Mouse (Mus musculus): ENCODE measurements around the gene Zmiz2. TPM values are rescaled to one million over a fixed set of nuclear protein-coding genes. Genes with fewer than 3 reads are reported as not detected.
A peak's percentile ranks its signal among the peaks of the same experiment; 100 is the strongest.

Zmiz2 gene
- polyA plus RNA-seq (2012; rRNA removed) = 34.1 and 47.4 TPM in 2 replicates
- 12.4 and 12.9 TPM in 2 replicates for polyA plus RNA-seq (2014; fragmentation: Nextera tagmentation; extraction: Ambion mirVana)

- peak within 1 kb of the TSS; percentile 86 for H3K27ac ChIP-seq (replicated peaks; ENCODE audit: low read depth, low read length)
- H3K4me3 ChIP-seq (replicated peaks; ENCODE audit: low read length) = peak within 1 kb of the TSS; percentile 81
- DNase-seq (ENCODE audit: low spot score) (peak; percentile 88), ATAC-seq (ENCODE audit: low FRiP score, low read depth) (peak; percentile 98)
- H3K4me1 ChIP-seq (ENCODE audit: control insufficient read depth, insufficient read depth, low read length) = 0 out of 2 replicates have a peak, but pooled peaks cover 7% of the 10 kb centered on the region
- peak; percentile 62; the same call in 1 of the 2 replicates for TF ChIP-seq POLR2A (IDR thresholded peaks at IDR 0.05; ENCODE audit: borderline replicate concordance, extremely low read depth, insufficient read depth, insufficient read length)
- no peaks in the 10 kb centered on the region for H3K27me3 ChIP-seq (ENCODE audit: control insufficient read depth, insufficient read depth, low read length)
- peaks cover 14% of the 10 kb centered on the region for H3K36me3 ChIP-seq (ENCODE audit: control insufficient read depth, insufficient read depth, low read length)
- H3K4me2 ChIP-seq (replicated peaks; ENCODE audit: low read depth, low read length, severe bottlenecking) = peak within 1 kb of the TSS; percentile 92
- peak within 1 kb of the TSS; percentile 75 for H3K9ac ChIP-seq (ENCODE audit: low read depth, low read length, severe bottlenecking)
- WGBS = 8% methylated on average over 38 of the region's 60 CpGs
- H3K9me3 ChIP-seq (ENCODE audit: control insufficient read depth, low read length) = no peaks in the 10 kb centered on the region
Measured at GRCm38 (mm10) chr11:6388726-6389413, at the start of gene Zmiz2. Gene Zmiz2 (plus strand): TSS chr11:6389074.

- no peak for TF ChIP-seq POLR2A (IDR thresholded peaks at IDR 0.05; ENCODE audit: borderline replicate concordance, extremely low read depth, insufficient read depth, insufficient read length)
- Histone ChIP-seq H3K27ac (replicated peaks; ENCODE audit: low read depth, low read length) (no peak overlapping the region), H3K9ac (ENCODE audit: low read depth, low read length, severe bottlenecking) (no peak overlapping the region), H3K36me3 (ENCODE audit: control insufficient read depth, insufficient read depth, low read length) (peaks cover 95% of the 10 kb centered on the region), H3K4me3 (replicated peaks; ENCODE audit: low read length) (no peak overlapping the region), H3K9me3 (ENCODE audit: control insufficient read depth, low read length) (no peaks in the 10 kb centered on the region), H3K4me1 (ENCODE audit: control insufficient read depth, insufficient read depth, low read length) (no peaks in the 10 kb centered on the region), H3K27me3 (ENCODE audit: control insufficient read depth, insufficient read depth, low read length) (no peaks in the 10 kb centered on the region), H3K4me2 (replicated peaks; ENCODE audit: low read depth, low read length, severe bottlenecking) (no peak overlapping the region)
- no peak for ATAC-seq (ENCODE audit: low FRiP score, low read depth)
- 92% methylated on average over 4 of the region's 4 CpGs for WGBS
- no peak for DNase-seq (ENCODE audit: low spot score)
Measured at GRCm38 (mm10) chr11:6345956-6346355, 42.9 kb upstream of the Zmiz2 start.

DNA sequence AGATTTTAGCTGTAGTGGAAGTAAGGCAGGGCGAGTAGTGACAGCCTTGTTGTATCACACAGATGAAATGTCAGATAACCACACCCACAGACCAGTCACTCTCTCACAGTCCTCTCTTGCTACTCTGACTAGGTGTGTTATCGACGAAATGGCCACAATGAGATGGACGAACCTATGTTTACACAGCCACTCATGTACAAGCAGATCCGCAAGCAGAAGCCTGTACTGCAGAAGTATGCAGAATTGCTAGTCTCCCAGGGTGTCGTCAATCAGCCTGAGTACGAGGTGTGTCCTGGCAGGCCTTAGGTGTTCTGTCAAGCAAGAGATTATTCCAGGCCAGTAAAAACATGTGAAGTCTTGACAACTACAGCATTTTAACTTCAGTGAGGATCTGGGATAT is 41.9 kb upstream of the Zmiz2 start:
- no peak overlapping the region for H3K4me2 ChIP-seq (replicated peaks; ENCODE audit: low read depth, low read length, severe bottlenecking)
- ATAC-seq (ENCODE audit: low FRiP score, low read depth) (no peak), DNase-seq (ENCODE audit: low spot score) (peak; percentile 11)
- no peak for TF ChIP-seq POLR2A (IDR thresholded peaks at IDR 0.05; ENCODE audit: borderline replicate concordance, extremely low read depth, insufficient read depth, insufficient read length)
- no peak overlapping the region for H3K4me3 ChIP-seq (replicated peaks; ENCODE audit: low read length)
- 86% methylated on average over 7 of the region's 7 CpGs for WGBS
- H3K4me1 ChIP-seq (ENCODE audit: control insufficient read depth, insufficient read depth, low read length) = no peaks in the 10 kb centered on the region
- no peaks in the 10 kb centered on the region for H3K27me3 ChIP-seq (ENCODE audit: control insufficient read depth, insufficient read depth, low read length)
- H3K9me3 ChIP-seq (ENCODE audit: control insufficient read depth, low read length) = no peaks in the 10 kb centered on the region
- no peak overlapping the region for H3K9ac ChIP-seq (ENCODE audit: low read depth, low read length, severe bottlenecking)
- H3K27ac ChIP-seq (replicated peaks; ENCODE audit: low read depth, low read length) = no peak overlapping the region
- peaks cover 91% of the 10 kb centered on the region for H3K36me3 ChIP-seq (ENCODE audit: control insufficient read depth, insufficient read depth, low read length)

DNA sequence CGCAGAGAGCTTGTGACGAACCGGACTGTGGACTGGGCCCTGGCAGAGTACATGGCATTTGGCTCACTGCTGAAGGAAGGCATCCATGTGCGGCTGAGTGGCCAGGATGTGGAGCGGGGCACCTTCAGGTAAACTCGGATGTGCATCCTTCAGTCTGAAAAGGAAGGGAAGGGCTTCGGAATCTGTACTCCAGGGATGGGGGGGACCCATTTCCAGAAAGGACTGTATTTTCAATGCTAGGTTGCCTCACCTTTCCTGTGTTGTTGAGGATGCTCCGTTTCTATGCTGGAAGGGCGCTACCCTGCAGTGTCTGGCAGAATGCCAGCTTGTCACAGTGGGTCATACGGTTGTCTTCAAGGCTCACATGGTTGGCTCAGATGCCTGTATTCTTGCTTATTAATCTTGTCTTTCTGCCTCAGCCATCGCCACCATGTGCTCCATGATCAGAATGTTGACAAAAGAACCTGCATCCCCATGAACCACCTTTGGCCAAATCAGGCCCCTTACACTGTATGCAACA is 40.1 kb upstream of the Zmiz2 start:
- H3K4me1 ChIP-seq (ENCODE audit: control insufficient read depth, insufficient read depth, low read length) = no peaks in the 10 kb centered on the region
- no peak overlapping the region for H3K9ac ChIP-seq (ENCODE audit: low read depth, low read length, severe bottlenecking)
- no peak overlapping the region for H3K4me2 ChIP-seq (replicated peaks; ENCODE audit: low read depth, low read length, severe bottlenecking)
- no peaks in the 10 kb centered on the region for H3K27me3 ChIP-seq (ENCODE audit: control insufficient read depth, insufficient read depth, low read length)
- H3K36me3 ChIP-seq (ENCODE audit: control insufficient read depth, insufficient read depth, low read length) = peaks cover 91% of the 10 kb centered on the region
- ATAC-seq (ENCODE audit: low FRiP score, low read depth) (no peak), DNase-seq (ENCODE audit: low spot score) (no peak)
- H3K27ac ChIP-seq (replicated peaks; ENCODE audit: low read depth, low read length) = no peak overlapping the region
- no peak overlapping the region for H3K4me3 ChIP-seq (replicated peaks; ENCODE audit: low read length)
- no peaks in the 10 kb centered on the region for H3K9me3 ChIP-seq (ENCODE audit: control insufficient read depth, low read length)
- no peak for TF ChIP-seq POLR2A (IDR thresholded peaks at IDR 0.05; ENCODE audit: borderline replicate concordance, extremely low read depth, insufficient read depth, insufficient read length)
- 92% methylated on average over 11 of the region's 11 CpGs for WGBS

DNA sequence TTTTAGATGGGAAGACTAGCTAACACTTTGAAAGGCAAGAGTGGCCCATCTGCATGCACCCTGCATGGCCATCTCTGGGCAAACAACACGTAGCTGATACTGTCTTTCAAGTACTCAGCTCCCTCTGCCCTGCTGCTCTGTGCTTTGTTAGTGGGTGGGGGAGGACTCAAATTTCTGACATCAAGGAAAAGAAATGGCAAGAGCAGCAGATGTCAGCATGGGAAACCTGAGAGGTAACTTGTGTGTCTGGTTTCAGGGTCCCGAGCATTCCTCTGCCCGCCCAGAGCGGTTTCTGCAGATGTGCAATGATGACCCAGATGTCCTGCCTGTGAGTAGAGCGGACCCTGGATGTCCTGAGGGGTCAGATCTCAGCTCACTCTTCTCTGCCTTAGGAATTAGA is 39.3 kb upstream of the Zmiz2 start:
- H3K9me3 ChIP-seq (ENCODE audit: control insufficient read depth, low read length) = no peaks in the 10 kb centered on the region
- H3K36me3 ChIP-seq (ENCODE audit: control insufficient read depth, insufficient read depth, low read length) = peaks cover 85% of the 10 kb centered on the region
- H3K4me2 ChIP-seq (replicated peaks; ENCODE audit: low read depth, low read length, severe bottlenecking) = no peak overlapping the region
- no peaks in the 10 kb centered on the region for H3K27me3 ChIP-seq (ENCODE audit: control insufficient read depth, insufficient read depth, low read length)
- H3K4me3 ChIP-seq (replicated peaks; ENCODE audit: low read length) = no peak overlapping the region
- ATAC-seq (ENCODE audit: low FRiP score, low read depth) (no peak), DNase-seq (ENCODE audit: low spot score) (no peak)
- no peak overlapping the region for H3K27ac ChIP-seq (replicated peaks; ENCODE audit: low read depth, low read length)
- no peaks in the 10 kb centered on the region for H3K4me1 ChIP-seq (ENCODE audit: control insufficient read depth, insufficient read depth, low read length)
- 90% methylated on average over 5 of the region's 5 CpGs for WGBS
- no peak overlapping the region for H3K9ac ChIP-seq (ENCODE audit: low read depth, low read length, severe bottlenecking)
- no peak for TF ChIP-seq POLR2A (IDR thresholded peaks at IDR 0.05; ENCODE audit: borderline replicate concordance, extremely low read depth, insufficient read depth, insufficient read length)
